Mouse (Mus musculus) adrenal gland, postnatal 36 days (tissue): ENCODE measurements around the gene G6pc3. TPM values are rescaled to one million over a fixed set of nuclear protein-coding genes. Genes with fewer than 3 reads are reported as not detected.
A peak's percentile ranks its signal among the peaks of the same experiment; 100 is the strongest.

Source experiments
- DNase-seq, 2 experiments: peaks; one replicate each; pipeline ENCODE4 v3.0.0; 2021; ENCODE audit warnings: mixed read lengths in 1 of 2
- total RNA-seq, 2 experiments: library from RNA; stranded (reverse); gene quantifications; 2 replicates each; pipeline ENCODE4 v1.2.3; 2021

The G6pc3 gene
- total RNA-seq, 2 experiments from 2014 or later, result 126 to 133 TPM

DNA sequence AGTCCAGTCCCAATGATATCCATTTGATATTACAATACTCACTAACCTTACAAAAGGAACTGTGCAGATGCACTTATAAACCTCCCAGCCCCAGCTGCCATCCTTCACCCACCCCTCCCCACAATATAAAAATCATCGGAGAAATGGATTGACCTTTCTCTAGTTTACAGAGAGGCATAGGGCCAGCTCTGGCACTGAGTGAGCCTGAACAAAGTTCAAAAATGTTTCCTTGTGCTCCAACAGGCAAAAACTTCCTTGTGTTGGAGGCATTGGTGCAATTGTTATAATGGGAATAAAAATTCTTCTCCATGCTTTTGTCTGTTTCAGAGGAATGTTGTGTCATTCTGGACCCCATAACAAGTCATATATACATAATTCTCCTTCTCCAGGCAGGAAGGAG is 3.2 kb upstream of the G6pc3 start:
- no peak for DNase-seq

- DNase-seq, result no peak
These were observed 440 bp upstream of the G6pc3 start for GRCm38 (mm10) chr11:102188980-102189379.

DNA sequence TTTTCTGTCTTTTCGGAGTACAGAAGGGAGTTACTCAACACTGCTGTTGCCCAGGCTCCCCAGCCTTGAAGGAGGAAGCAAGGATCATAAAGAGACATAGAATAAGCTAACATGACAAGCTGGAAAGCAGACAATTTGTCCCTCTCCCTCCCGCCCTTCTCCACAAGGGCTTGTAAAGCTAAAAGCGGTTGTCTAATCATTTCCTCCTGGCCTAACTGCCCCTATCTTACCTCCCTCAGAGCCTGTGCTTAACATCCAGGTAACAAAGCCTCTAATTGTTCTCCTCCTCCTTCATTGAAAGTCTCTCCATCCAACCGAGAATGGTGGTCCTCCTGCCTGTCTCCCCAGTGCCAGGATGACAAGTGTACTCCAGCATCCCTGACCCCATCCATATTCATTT is 1.4 kb downstream of the G6pc3 start:
- DNase-seq, result no peak

DNA sequence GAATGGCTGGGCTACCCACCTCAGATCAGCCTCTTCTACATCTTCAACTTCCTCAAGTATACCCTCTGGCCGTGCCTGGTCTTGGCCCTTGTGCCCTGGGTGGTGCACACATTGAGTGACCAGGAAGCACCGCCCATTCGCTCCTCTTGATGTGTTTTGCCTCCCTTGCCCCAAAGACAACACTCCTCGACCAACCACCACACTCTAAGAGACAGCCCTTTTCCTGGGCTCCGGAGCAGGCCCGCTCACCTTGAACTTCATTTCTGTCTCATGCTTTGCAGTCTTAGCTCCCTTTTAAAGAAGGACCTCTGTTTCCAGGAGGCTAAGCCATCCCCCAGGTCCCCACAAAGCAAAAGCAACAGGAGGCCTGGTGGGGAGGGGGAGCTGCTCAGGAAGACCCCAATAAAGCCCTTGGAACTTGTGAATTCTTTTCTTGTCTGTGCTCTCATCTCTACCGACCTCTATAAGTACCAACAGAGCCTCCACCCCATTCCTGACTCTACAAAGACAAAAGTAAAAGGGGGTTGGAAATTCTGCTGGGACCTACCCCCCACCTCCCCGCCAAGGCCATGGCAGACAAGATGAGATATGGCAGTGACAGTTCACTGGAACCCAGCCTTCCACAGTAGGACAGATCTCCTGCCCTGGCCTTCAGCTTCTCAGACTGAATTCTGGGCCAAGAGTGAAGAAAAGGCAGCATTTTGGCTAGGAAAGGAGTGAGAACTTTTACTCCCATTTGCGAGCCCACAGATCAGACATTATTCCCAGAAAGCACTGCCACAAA is 4.4 kb downstream of the G6pc3 start:
- peak; percentile 79 to 85 for DNase-seq

DNA sequence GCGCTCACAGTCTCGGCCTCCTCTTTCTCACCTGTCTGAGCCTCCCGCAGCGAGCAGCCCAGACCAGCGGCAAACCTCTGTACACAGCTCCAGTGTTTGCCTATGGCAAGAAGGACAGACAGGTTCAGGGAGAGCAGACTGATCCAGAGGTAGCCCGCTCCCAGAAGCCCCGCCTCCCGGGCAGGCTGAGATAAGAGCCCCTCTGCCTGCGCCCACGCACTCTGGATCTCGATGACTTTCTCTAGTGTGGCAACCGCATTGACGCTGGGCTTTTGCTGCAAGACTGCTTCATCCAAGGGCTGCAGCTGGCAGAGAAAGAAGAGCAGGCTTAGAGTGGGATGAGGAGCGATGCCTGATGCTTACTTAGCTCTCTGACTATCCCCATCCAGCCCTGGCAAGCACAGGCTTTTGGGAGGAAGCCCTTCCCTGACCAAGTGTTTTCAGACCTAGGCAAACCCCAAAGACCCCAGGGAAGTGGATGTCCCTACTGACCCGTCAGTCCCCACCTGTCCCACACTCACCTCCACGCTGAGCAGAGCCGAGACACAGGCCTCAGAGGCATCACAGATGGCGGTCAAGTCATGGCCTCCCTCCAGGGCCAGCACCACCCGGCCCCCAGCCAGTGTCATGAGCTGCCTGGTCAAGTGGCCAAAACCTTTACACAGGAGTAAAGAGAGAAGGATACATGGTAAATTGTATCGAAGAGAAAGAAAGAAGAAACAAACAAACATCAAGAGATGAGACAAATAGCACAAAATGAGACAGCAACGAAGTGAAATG is 6.8 kb downstream of the G6pc3 start:
- DNase-seq, result peak in 1 of 2 experiments; percentile 25

DNA sequence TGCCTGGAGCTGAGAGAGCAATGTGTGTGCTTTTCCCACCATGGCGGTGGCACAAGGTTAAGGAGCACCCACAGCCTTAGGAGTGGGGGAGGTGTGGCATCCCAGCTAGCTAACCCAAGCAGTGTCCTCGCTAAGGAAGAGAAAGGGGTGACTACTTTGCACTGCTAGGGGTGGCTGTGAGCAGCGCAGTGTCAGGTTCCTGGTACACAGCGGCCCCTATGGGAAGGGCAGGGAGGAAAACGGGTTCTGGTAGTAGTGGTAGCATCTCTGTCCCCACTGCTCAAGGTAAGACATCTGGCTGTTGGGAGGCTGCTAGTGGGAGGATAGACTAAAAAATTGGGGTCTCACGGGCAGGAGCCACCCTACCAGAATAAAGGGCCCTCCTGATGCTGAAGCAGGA is 8.8 kb downstream of the G6pc3 start:
- DNase-seq, result no peak

DNA sequence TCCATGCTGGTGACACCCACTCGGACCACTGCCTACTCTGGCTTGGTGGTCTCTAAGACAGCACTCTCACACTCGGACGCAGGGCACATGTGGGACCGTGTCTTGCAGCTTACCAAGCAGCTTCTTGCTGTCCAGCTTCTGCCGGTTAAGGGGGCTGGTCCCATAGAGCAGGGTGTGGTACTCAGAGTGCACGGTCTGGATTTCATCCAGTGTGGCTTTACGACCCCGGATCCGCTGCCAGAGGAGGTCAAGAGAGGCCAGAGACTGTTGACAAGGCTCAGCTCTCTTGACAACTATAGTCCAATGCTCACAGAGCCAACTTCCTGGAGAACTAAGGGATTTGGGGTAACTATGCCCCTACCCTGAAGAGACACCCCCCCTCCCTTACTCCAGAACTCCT is 10.4 kb downstream of the G6pc3 start:
- DNase-seq, result no peak

- DNase-seq, result no peak
These were observed 12.0 kb downstream of the G6pc3 start for GRCm38 (mm10) chr11:102201408-102201821.

DNA sequence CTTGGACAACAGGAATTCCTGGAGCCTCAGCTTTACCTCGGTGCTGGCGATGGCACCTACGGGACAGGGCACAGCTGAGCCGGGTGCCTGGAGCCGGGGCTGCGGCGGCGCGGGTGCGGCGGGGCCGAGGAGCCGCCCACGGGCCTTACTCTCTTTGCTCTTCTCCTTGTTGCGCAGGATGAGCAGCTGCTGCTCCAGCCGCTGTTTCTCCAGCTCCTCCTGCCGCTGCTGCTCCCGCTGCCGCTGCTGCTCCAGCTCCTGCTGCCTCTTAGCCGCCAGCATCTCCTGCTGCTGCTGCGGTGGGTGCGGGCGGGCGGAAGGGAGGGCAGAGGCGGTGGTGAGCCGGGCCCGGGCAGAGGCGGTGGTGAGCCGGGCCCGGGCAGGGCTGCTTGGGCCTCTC is 17.1 kb downstream of the G6pc3 start:
- DNase-seq, result no peak

DNA sequence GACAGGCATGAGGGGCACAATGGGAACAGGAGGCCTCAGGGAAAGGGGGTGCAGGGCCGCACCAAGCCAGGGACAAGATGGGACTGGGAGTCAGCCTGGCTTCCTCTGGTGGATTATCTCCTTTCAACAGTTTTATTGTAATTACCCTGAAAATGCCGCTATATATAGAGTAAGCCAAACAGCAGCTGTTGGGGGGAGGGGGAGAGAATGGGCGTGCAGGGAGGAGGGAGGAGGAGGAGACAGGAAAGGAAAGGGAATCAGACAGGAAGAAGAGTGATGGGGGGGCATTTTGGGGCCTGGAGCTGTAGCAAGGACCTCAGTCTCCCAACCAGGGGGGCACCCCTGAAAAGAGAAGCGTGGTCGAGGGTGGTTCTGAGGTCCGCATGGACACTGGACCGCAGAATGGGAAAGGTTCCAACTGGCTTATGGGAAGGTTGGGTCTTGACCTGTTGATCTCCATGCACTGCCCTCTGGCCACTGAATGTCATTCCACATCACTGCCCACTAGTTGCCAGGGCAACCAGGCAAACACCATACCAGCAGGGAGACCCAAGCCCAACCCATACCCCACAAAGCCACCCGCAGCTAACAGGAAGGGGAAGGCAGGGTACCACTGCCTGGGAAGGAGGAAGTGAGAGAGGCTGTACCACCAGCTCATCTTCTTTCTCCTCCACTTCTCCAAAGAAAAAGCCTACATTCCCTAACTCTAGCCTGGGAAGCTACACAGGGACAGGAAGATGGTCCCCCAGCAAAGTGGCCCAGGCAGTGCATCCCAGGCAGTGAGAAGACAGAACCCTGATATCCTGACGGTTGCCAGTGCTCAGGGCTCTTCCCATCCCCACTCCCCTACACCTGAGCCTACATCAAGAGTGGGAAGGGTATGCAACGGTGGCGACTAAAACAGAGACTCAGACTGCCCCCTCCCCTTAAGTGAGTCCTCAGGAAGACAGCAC is 18.7 kb downstream of the G6pc3 start:
- DNase-seq, result no peak

DNA sequence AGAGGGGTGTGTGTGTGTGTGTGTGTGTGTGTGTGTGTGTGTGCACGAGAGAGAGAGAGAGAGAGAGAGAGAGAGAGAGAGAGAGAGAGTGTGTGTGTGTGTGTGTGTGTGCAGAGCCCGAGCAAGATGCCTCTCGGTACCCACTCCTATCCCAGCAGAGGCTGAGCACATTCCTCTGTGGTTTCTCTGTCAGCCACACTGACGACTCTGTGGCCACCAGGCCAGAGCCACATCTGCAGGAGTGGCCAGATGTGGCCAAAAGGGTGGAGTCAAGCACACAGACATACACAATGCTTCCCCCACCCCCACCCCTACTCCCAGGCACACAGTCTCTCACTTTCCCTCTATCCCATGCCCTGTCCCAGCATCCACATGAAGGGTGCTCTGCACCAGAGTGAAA is 19.4 kb downstream of the G6pc3 start:
- DNase-seq, result peak in 1 of 2 experiments; percentile 2

- peak in 1 of 2 experiments; percentile 25 for DNase-seq
These were observed 20.3 kb downstream of the G6pc3 start for GRCm38 (mm10) chr11:102209742-102210141.

GRCm38 (mm10) chr11:102210185-102210584 is 20.8 kb downstream of the G6pc3 start:
- peak in 1 of 2 experiments; percentile 0 for DNase-seq

GRCm38 (mm10) chr11:102211011-102211410 is 21.6 kb downstream of the G6pc3 start:
- peak in 1 of 2 experiments; percentile 1 for DNase-seq

GRCm38 (mm10) chr11:102211936-102212341 is 22.5 kb downstream of the G6pc3 start:
- peak in 1 of 2 experiments; percentile 33 for DNase-seq

- no peak for DNase-seq
These were observed 25.2 kb downstream of the G6pc3 start for GRCm38 (mm10) chr11:102214430-102215156.

- no peak for DNase-seq
These were observed 26.1 kb downstream of the G6pc3 start for GRCm38 (mm10) chr11:102215511-102215910.

GRCm38 (mm10) chr11:102216056-102216885 is 26.9 kb downstream of the G6pc3 start:
- peak; percentile 81 to 84 for DNase-seq

- no peak for DNase-seq
These were observed 27.4 kb downstream of the G6pc3 start for GRCm38 (mm10) chr11:102216886-102217240.

DNA sequence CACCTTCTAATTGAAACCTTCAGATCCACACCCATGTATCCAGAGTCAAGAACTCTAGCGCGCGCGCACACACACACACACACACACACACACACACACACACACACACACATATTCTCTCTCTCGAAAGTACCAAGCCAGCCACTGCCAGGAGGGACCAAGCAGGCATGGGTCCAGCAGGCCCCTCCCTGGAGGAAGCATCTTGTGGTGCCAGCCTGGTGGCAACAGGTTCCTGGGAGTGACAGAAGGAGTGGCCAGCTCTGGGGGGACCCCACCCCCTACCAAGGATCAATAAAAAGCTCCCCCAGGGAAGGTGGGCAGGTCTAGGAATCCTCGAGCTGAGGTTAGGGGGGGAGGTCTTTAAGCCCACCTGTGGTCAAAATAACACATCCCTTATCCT is 28.0 kb downstream of the G6pc3 start:
- peak in 1 of 2 experiments; percentile 34 for DNase-seq
